Mouse (Mus musculus) gastrocnemius, postnatal 4 days (tissue): ENCODE results near the gene Mpl. TPM values are rescaled to one million over a fixed set of nuclear protein-coding genes. Genes with fewer than 3 reads are reported as not detected.

ENCODE experiments used
- total RNA-seq, 2 experiments: library from RNA; stranded (reverse); gene quantifications; 2 replicates each; pipeline ENCODE4 v1.2.3; 2021

Gene Mpl
- total RNA-seq, 2 experiments from 2014 or later: 0.10 TPM; not detected in 1

Other genes starting within 250 kb of the Mpl start
- gene Ptprf, start 166.1 kb downstream of the Mpl start, total RNA-seq: 10 to 100 TPM; 28.9 to 30.0 TPM
- 10 to 100 TPM; 16.1 to 18.9 TPM for gene Szt2, start 48.2 kb downstream of the Mpl start, total RNA-seq
- gene Med8, start 48.2 kb downstream of the Mpl start, total RNA-seq: 10 to 100 TPM; 51.0 to 53.4 TPM
- gene Elovl1, start 29.4 kb downstream of the Mpl start, total RNA-seq: 10 to 100 TPM; 39.1 to 39.6 TPM
- gene Cdc20, start 20.2 kb downstream of the Mpl start, total RNA-seq: 10 to 100 TPM; 27.0 to 32.7 TPM
- 10 to 100 TPM; 41.5 to 44.1 TPM for gene Tie1, start 32.5 kb upstream of the Mpl start, total RNA-seq
- gene 2610528J11Rik, start 69.5 kb upstream of the Mpl start, total RNA-seq: not detected
- under 1 TPM in 1 of 2 experiments, not detected in 1; 0.67 TPM for gene Tmem125, start 86.5 kb upstream of the Mpl start, total RNA-seq
- not detected for gene Cfap57, start 163.3 kb upstream of the Mpl start, total RNA-seq
- 10 to 100 TPM; 55.1 to 56.9 TPM for gene Ebna1bp2, start 163.3 kb upstream of the Mpl start, total RNA-seq
- gene Olfr62, start 201.4 kb upstream of the Mpl start, total RNA-seq: not detected
- not detected for gene Olfr1342, start 235.2 kb upstream of the Mpl start, total RNA-seq
- not detected for gene Olfr1341, start 246.0 kb upstream of the Mpl start, total RNA-seq